Mouse (Mus musculus): ENCODE results near the gene Ptpdc1. TPM values are rescaled to one million over a fixed set of nuclear protein-coding genes. Genes with fewer than 3 reads are reported as not detected.

Ptpdc1 gene
- polyA plus RNA-seq, 1 experiment from 2014 or later = 9.9 TPM

DNA sequence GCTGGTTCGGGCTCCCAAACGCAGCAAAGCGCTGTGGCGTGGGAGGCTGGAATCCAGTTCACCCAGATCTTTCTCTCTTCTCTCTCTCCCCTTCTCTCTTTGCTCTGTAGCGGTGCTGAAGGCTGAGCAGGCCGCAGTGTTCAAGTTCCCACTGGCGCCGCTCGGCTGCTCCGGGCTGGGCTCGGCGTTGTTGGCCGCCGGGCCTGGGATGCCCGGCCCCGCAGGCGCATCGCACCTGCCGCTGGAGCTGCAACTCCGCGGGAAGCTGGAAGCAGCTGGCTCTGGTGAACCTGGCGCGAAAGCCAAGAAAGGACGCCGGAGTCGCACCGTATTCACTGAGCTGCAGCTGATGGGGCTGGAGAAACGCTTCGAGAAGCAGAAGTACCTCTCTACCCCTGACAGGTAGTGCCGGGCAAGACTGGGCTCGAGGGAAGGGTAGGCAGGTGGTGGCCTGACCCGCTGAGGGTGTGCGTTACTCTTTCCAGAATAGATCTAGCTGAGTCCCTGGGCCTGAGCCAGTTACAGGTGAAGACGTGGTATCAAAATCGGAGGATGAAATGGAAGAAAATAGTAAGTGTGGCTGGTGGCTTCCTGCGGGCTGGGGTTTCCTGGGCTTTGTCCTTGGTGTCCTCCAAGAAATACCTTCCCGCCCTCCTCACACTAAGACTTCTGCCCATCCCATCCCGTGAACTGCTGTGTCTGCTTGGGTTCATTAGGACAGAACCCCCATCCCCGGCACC, 39.6 kb upstream of the Ptpdc1 start:
- no peak overlapping the region for H3K9ac ChIP-seq (ENCODE audit: low read length)
- no peaks in the 10 kb centered on the region for H3K36me3 ChIP-seq (ENCODE audit: control insufficient read depth, insufficient read depth, low read length)
- no peak overlapping the region for H3K4me2 ChIP-seq (ENCODE audit: low read length)
- H3K4me3 ChIP-seq (ENCODE audit: low read depth, low read length) = no peak overlapping the region
- peaks cover 100% of the 10 kb centered on the region for H3K27me3 ChIP-seq (replicated peaks; ENCODE audit: control insufficient read depth, insufficient read depth, low read length)
- H3K9me3 ChIP-seq (ENCODE audit: control insufficient read depth, low read length) = no peaks in the 10 kb centered on the region
- H3K27ac ChIP-seq (ENCODE audit: low read depth) = no peak overlapping the region
- no peak for ATAC-seq (replicated peaks; ENCODE audit: low FRiP score, low TSS enrichment, low read depth)
- H3K4me1 ChIP-seq (replicated peaks; ENCODE audit: control insufficient read depth, insufficient read depth, low read length) = peaks cover 10% of the 10 kb centered on the region; the same call in 1 of the 2 replicates
- peak; percentile 67 for DNase-seq (ENCODE audit: low spot score)
- WGBS = 1% methylated on average over 39 of the region's 39 CpGs

DNA sequence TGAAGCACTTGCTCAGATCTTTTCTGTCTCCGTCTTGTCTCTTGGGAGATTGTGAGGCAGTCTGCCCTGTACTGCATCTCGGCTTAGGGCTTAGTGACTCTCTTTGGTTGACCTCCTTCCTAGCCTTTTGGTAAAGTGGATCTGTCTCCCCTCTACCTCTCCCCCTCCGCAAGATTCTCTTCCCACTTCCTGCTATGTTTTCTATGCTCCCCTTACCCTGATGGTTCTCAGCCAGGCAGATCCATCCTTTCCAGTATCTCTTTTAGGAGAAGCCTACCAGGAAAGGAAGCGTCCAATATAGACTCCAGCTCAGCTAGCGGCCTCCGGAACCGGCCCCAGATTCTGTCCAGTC, 38.5 kb upstream of the Ptpdc1 start:
- no peak overlapping the region for H3K4me3 ChIP-seq (ENCODE audit: low read depth, low read length)
- H3K4me1 ChIP-seq (replicated peaks; ENCODE audit: control insufficient read depth, insufficient read depth, low read length) = peaks cover 8% of the 10 kb centered on the region; the same call in 1 of the 2 replicates
- no peak overlapping the region for H3K9ac ChIP-seq (ENCODE audit: low read length)
- no peaks in the 10 kb centered on the region for H3K36me3 ChIP-seq (ENCODE audit: control insufficient read depth, insufficient read depth, low read length)
- DNase-seq (ENCODE audit: low spot score) (peak; percentile 72), ATAC-seq (replicated peaks; ENCODE audit: low FRiP score, low TSS enrichment, low read depth) (no peak)
- no peak overlapping the region for H3K27ac ChIP-seq (ENCODE audit: low read depth)
- no peak overlapping the region for H3K4me2 ChIP-seq (ENCODE audit: low read length)
- no peaks in the 10 kb centered on the region for H3K9me3 ChIP-seq (ENCODE audit: control insufficient read depth, low read length)
- 15% methylated on average over 7 of the region's 7 CpGs for WGBS
- H3K27me3 ChIP-seq (replicated peaks; ENCODE audit: control insufficient read depth, insufficient read depth, low read length) = peaks cover 100% of the 10 kb centered on the region

DNA sequence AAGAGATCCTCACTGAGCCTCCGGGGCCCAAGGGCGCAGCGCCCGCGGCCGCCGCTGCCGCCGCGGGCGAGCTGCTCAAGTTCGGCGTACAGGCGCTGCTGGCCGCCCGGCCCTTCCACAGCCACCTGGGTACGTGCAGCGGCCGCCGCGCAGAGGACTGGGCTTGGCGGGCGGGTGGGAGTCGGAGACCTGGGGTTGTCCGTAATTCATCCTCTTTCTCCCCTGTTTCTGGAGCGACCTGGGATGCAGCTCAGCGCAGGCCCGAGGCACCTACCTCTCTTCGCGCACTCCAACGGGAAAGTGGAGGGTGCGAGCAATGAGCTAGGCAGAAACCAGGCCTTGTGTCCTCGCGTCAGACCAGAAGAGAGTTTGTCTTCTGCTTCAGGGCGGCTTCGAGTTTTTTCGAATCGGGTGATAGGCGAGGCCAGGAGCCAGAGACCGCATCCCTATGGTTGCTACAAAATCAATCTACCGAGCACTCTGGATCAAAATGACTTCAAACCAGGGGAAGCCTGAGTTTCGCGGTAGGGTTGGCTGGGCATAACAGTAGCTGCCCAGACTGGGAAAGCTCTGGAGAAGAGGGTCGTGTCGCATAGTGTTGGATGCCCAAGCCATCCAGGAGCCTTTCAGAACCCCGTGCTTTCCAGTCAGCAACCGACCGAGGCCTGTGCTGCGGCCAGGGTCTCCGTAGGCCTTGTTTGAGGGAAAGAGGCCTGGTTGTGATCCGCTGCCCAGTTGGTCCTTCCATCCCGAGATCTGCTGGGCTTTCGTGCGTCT, 37.9 kb upstream of the Ptpdc1 start:
- H3K27ac ChIP-seq (ENCODE audit: low read depth) = no peak overlapping the region
- 0 out of 2 replicates have a peak, but pooled peaks cover 4% of the 10 kb centered on the region for H3K4me1 ChIP-seq (replicated peaks; ENCODE audit: control insufficient read depth, insufficient read depth, low read length)
- H3K9me3 ChIP-seq (ENCODE audit: control insufficient read depth, low read length) = no peaks in the 10 kb centered on the region
- no peak for ATAC-seq (replicated peaks; ENCODE audit: low FRiP score, low TSS enrichment, low read depth)
- H3K4me2 ChIP-seq (ENCODE audit: low read length) = peak overlapping the region; percentile 74
- peak; percentile 83 for DNase-seq (ENCODE audit: low spot score)
- peaks cover 100% of the 10 kb centered on the region for H3K27me3 ChIP-seq (replicated peaks; ENCODE audit: control insufficient read depth, insufficient read depth, low read length)
- WGBS = 4% methylated on average over 54 of the region's 54 CpGs
- no peaks in the 10 kb centered on the region for H3K36me3 ChIP-seq (ENCODE audit: control insufficient read depth, insufficient read depth, low read length)
- H3K9ac ChIP-seq (ENCODE audit: low read length) = 0 out of 2 replicates have a peak overlapping the region, but pooled peaks have one; percentile 20
- H3K4me3 ChIP-seq (ENCODE audit: low read depth, low read length) = peak overlapping the region; percentile 38

DNA sequence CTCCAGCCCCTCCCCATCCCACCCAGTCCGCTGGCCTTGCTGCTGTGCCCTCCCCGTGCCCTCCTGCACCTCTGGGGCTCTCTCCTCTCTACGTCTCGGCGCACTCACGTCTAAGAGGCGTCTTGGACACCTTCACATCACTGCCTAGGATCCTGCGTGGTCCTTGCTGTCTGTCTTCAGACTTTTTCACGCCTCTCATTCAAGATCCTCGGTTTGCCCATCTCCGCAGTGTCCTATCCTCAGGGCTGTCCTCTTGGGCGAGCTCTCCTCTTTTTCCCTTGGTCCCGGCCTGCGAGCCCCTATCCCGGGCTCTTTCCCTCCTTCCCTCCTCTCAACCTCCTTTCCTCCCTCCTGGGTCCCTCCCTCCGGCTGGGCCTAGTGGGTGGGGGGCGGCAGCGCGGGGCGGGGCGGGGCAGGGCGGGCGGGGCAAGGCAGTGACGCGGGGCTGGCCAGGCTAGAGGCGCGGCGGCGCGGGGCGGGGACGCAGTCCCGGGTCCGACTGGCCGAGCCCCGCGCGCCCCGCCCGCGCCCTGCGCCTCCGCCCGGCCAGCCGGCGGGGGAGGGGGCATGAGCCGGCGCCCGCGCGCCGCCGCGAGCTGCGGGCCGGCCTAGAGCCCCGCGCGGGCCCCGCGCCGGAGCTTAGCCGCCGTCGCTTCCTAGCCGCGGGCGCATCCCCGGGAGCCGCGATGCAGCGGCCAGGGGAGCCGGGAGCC, 37.1 kb upstream of the Ptpdc1 start, which contains the start of gene Barx1:
Gene Barx1, plus strand, starts transcription at position 568 of the 713 bp plus-strand sequence.
- Histone ChIP-seq H3K4me3 (ENCODE audit: low read depth, low read length) (peak within 1 kb of the TSS; percentile 38), H3K4me2 (ENCODE audit: low read length) (peak within 1 kb of the TSS; percentile 74), H3K27me3 (replicated peaks; ENCODE audit: control insufficient read depth, insufficient read depth, low read length) (peaks cover 100% of the 10 kb centered on the region), H3K27ac (ENCODE audit: low read depth) (no peak within 1 kb of the TSS), H3K36me3 (ENCODE audit: control insufficient read depth, insufficient read depth, low read length) (no peaks in the 10 kb centered on the region), H3K9ac (ENCODE audit: low read length) (0 out of 2 replicates have a peak within 1 kb of the TSS, but pooled peaks have one; percentile 20), H3K4me1 (replicated peaks; ENCODE audit: control insufficient read depth, insufficient read depth, low read length) (0 out of 2 replicates have a peak, but pooled peaks cover 4% of the 10 kb centered on the region), H3K9me3 (ENCODE audit: control insufficient read depth, low read length) (no peaks in the 10 kb centered on the region)
- ATAC-seq (replicated peaks; ENCODE audit: low FRiP score, low TSS enrichment, low read depth) = peak; percentile 37; the same call in 1 of the 2 replicates
- no peak for DNase-seq (ENCODE audit: low spot score)
- WGBS = under 1% methylated on average over 38 of the region's 73 CpGs

DNA sequence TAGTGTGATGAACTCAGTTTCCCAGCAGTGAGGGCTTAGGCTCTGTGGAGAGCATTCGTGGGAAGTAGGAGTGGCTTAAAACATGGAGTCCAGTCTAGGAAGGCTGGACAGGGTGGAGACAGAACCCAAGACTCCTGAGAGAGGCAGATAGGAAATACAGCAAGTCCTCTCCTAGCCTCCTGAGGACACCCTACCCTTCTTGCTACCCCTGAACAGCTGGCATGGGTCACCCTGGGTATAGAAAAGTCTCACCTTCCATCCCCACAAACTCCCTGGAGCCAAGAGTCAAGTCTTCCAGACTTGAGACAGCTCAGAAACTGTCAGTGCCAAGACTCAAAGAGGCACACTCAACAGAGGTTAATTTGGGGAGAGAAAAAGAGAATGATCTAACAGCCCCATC, 36.1 kb upstream of the Ptpdc1 start:
- peaks cover 100% of the 10 kb centered on the region for H3K27me3 ChIP-seq (replicated peaks; ENCODE audit: control insufficient read depth, insufficient read depth, low read length)
- no peak overlapping the region for H3K4me3 ChIP-seq (ENCODE audit: low read depth, low read length)
- no peak for DNase-seq (ENCODE audit: low spot score)
- 5% methylated on average over 1 of the region's 1 CpGs for WGBS
- H3K36me3 ChIP-seq (ENCODE audit: control insufficient read depth, insufficient read depth, low read length) = no peaks in the 10 kb centered on the region
- H3K4me2 ChIP-seq (ENCODE audit: low read length) = no peak overlapping the region
- H3K27ac ChIP-seq (ENCODE audit: low read depth) = no peak overlapping the region
- H3K4me1 ChIP-seq (replicated peaks; ENCODE audit: control insufficient read depth, insufficient read depth, low read length) = 0 out of 2 replicates have a peak, but pooled peaks cover 4% of the 10 kb centered on the region
- ATAC-seq (replicated peaks; ENCODE audit: low FRiP score, low TSS enrichment, low read depth) = no peak
- H3K9me3 ChIP-seq (ENCODE audit: control insufficient read depth, low read length) = no peaks in the 10 kb centered on the region
- H3K9ac ChIP-seq (ENCODE audit: low read length) = no peak overlapping the region

DNA sequence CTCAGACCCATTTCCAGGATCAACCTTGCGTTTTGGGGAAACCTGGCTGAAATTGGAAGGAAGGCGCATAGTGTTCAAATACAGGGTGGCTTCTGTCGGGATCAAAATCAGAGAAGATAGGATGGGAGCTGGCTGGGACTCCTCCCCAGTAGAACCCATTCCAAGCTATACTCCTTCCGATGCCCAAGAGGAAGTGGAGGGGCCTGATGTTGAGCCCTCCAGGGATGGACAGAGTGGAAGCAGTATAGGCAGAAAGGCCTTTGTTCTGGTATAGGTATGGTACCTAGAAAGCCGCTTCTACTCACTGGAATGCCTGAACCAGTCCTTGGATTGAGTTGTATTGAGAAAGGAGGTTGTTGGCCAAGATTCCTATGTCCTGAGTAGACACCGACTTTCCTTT, 35.3 kb upstream of the Ptpdc1 start:
- no peaks in the 10 kb centered on the region for H3K36me3 ChIP-seq (ENCODE audit: control insufficient read depth, insufficient read depth, low read length)
- DNase-seq (ENCODE audit: low spot score) (no peak), ATAC-seq (replicated peaks; ENCODE audit: low FRiP score, low TSS enrichment, low read depth) (no peak)
- 10% methylated on average over 6 of the region's 6 CpGs for WGBS
- peaks cover 100% of the 10 kb centered on the region for H3K27me3 ChIP-seq (replicated peaks; ENCODE audit: control insufficient read depth, insufficient read depth, low read length)
- H3K4me2 ChIP-seq (ENCODE audit: low read length) = no peak overlapping the region
- H3K27ac ChIP-seq (ENCODE audit: low read depth) = no peak overlapping the region
- H3K9ac ChIP-seq (ENCODE audit: low read length) = no peak overlapping the region
- no peak overlapping the region for H3K4me3 ChIP-seq (ENCODE audit: low read depth, low read length)
- 0 out of 2 replicates have a peak, but pooled peaks cover 4% of the 10 kb centered on the region for H3K4me1 ChIP-seq (replicated peaks; ENCODE audit: control insufficient read depth, insufficient read depth, low read length)
- H3K9me3 ChIP-seq (ENCODE audit: control insufficient read depth, low read length) = no peaks in the 10 kb centered on the region

DNA sequence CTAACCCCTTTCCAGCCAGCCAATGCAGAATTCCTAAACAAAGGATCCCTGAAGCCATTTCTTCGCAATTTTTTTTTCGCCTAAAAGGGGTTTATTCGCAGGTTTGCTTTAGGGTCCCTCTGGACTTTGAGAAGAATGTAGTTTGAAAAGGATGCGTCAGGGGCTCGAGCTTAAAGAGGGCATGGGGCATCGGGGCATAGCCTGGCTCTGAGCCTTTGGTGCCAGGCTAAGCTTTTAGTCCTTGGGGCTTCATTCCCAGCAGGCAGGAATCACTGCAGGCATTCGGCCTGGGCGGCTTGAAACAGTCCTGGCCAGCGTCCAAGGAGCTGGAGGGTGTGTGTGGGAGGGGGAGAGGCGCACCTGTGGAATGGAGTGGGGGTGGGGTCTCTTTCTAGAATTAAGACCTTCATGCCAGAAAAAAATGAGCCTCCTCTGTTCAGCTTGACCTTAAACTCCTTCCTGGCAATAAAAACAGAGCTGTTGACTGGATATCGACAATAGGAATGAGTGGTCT, 34.8 kb upstream of the Ptpdc1 start:
- H3K4me1 ChIP-seq (replicated peaks; ENCODE audit: control insufficient read depth, insufficient read depth, low read length) = 0 out of 2 replicates have a peak, but pooled peaks cover 4% of the 10 kb centered on the region
- H3K9ac ChIP-seq (ENCODE audit: low read length) = no peak overlapping the region
- peaks cover 96% of the 10 kb centered on the region for H3K27me3 ChIP-seq (replicated peaks; ENCODE audit: control insufficient read depth, insufficient read depth, low read length)
- no peak for ATAC-seq (replicated peaks; ENCODE audit: low FRiP score, low TSS enrichment, low read depth)
- no peak overlapping the region for H3K27ac ChIP-seq (ENCODE audit: low read depth)
- H3K36me3 ChIP-seq (ENCODE audit: control insufficient read depth, insufficient read depth, low read length) = no peaks in the 10 kb centered on the region
- peak overlapping the region; percentile 7; the same call in 1 of the 2 replicates for H3K4me2 ChIP-seq (ENCODE audit: low read length)
- no peaks in the 10 kb centered on the region for H3K9me3 ChIP-seq (ENCODE audit: control insufficient read depth, low read length)
- 5% methylated on average over 11 of the region's 11 CpGs for WGBS
- DNase-seq (ENCODE audit: low spot score) = no peak
- H3K4me3 ChIP-seq (ENCODE audit: low read depth, low read length) = no peak overlapping the region

Measured in intestine, embryonic 14.5 days (tissue).